Mouse (Mus musculus) c-Kit-negative CD71-positive TER-119-positive erythroid progenitor cells, embryonic 14.5 days (primary cell): ENCODE measurements around the gene Slco1c1.
"Not testable (repeated sequence)": the region's sequence is repeated elsewhere in the genome, so short reads cannot be mapped to it uniquely, and the experiment has no call there.

Experiments
- DNase-seq: peaks from one replicate; pipeline ENCODE4 v3.0.0-alpha.2; 2013; ENCODE audit warnings: low read depth, low spot score

Slco1c1 gene

GRCm38 (mm10) chr6:141590002-141590401 is 65.8 kb downstream of the Slco1c1 start:
- DNase-seq = no peak

GRCm38 (mm10) chr6:141590598-141591200 is 66.5 kb downstream of the Slco1c1 start:
- DNase-seq = not testable (repeated sequence)

- no peak for DNase-seq
These were observed 71.9 kb downstream of the Slco1c1 start for GRCm38 (mm10) chr6:141596081-141596480.

GRCm38 (mm10) chr6:141597037-141597436 is 72.9 kb downstream of the Slco1c1 start:
- DNase-seq = no peak

GRCm38 (mm10) chr6:141600940-141601339 is 76.8 kb downstream of the Slco1c1 start:
- no peak for DNase-seq

GRCm38 (mm10) chr6:141610702-141611260 is 86.6 kb downstream of the Slco1c1 start:
- no peak for DNase-seq

GRCm38 (mm10) chr6:141614017-141614416 is 89.8 kb downstream of the Slco1c1 start:
- DNase-seq = no peak

- no peak for DNase-seq
These were observed 91.2 kb downstream of the Slco1c1 start for GRCm38 (mm10) chr6:141615348-141615747.
